Mouse (Mus musculus) hindbrain, embryonic 16.5 days (tissue): ENCODE results near the gene Mtfmt. TPM values are rescaled to one million over a fixed set of nuclear protein-coding genes. Genes with fewer than 3 reads are reported as not detected.

Experiments used
- ATAC-seq: fragments of 200-750 bp; cut with Nextera tagmentation; 2 replicates; pipeline ENCODE4 v1.8.0; 2017; ENCODE audit warnings: moderate TSS enrichment, moderate library complexity
- H3K27ac ChIP-seq: fragments of 300-500 bp; sonication (generic); 2 replicates; pipeline ENCODE4 v1.5.1; 2014; ENCODE audit warnings: low read depth, mild to moderate bottlenecking, control low read depth, low read length, moderate library complexity
- H3K27me3 ChIP-seq: fragments of 300-500 bp; sonication (generic); replicated peaks from 2 replicates; pipeline ENCODE4 v1.6.1; 2014; ENCODE audit warnings: low read length; ENCODE audit not compliant: control insufficient read depth, insufficient read depth
- H3K36me3 ChIP-seq: fragments of 300-500 bp; sonication (generic); 2 replicates; pipeline ENCODE4 v1.6.1; 2014; ENCODE audit warnings: mild to moderate bottlenecking, low read length, moderate library complexity, mixed read lengths; ENCODE audit not compliant: control insufficient read depth, insufficient read depth
- H3K4me1 ChIP-seq: fragments of 300-500 bp; sonication (generic); 2 replicates; pipeline ENCODE4 v1.6.1; 2014; ENCODE audit warnings: low read depth, low read length; ENCODE audit not compliant: control insufficient read depth, insufficient read depth
- H3K4me2 ChIP-seq: fragments of 300-500 bp; sonication (generic); 2 replicates; pipeline ENCODE4 v1.6.1; 2014; ENCODE audit warnings: mild to moderate bottlenecking, low read length, control low read depth, moderate library complexity
- H3K4me3 ChIP-seq: fragments of 300-500 bp; sonication (generic); 2 replicates; pipeline ENCODE4 v1.5.1; 2014; ENCODE audit warnings: mild to moderate bottlenecking, low read length, control low read depth, moderate library complexity
- H3K9ac ChIP-seq: fragments of 300-500 bp; sonication (generic); 2 replicates; pipeline ENCODE4 v1.6.1; 2014; ENCODE audit warnings: low read depth, mild to moderate bottlenecking, control low read depth, low read length, moderate library complexity
- H3K9me3 ChIP-seq: fragments of 300-500 bp; sonication (generic); 2 replicates; pipeline ENCODE4 v1.6.1; 2014; ENCODE audit warnings: mild to moderate bottlenecking, low read length, moderate library complexity; ENCODE audit not compliant: control insufficient read depth
- WGBS: fragments of 180-500 bp; shearing (Covaris S2); extraction: QIAGEN DNeasy Blood & Tissue Kit; methylation state at CpG from one replicate; pipeline ENCODE4 v1.1.7; 2014; 5-methylcytosine and 5-hydroxymethylcytosine counted together
- polyA plus RNA-seq: library from polyadenylated mRNA; unstranded; fragments of >200 nt; fragmentation: Nextera tagmentation; extraction: Ambion mirVana; gene quantifications from 2 replicates; pipeline ENCODE4 v1.2.1, GENCODE M21; 2015

Gene Mtfmt
- polyA plus RNA-seq, 1 experiment from 2014 or later: 22.8 TPM

- Histone ChIP-seq H3K36me3 (peaks cover 37% of the 10 kb centered on the region), H3K27ac (no peak overlapping the region), H3K27me3 (no peaks in the 10 kb centered on the region), H3K4me3 (no peak overlapping the region), H3K9me3 (no peaks in the 10 kb centered on the region), H3K4me1 (no peaks in the 10 kb centered on the region), H3K9ac (no peak overlapping the region), H3K4me2 (no peak overlapping the region)
- 93% methylated on average over 4 of the region's 4 CpGs for WGBS
- ATAC-seq: no peak
Observed at GRCm38 (mm10) chr9:65444692-65445091, 9.1 kb downstream of the Mtfmt start.

DNA sequence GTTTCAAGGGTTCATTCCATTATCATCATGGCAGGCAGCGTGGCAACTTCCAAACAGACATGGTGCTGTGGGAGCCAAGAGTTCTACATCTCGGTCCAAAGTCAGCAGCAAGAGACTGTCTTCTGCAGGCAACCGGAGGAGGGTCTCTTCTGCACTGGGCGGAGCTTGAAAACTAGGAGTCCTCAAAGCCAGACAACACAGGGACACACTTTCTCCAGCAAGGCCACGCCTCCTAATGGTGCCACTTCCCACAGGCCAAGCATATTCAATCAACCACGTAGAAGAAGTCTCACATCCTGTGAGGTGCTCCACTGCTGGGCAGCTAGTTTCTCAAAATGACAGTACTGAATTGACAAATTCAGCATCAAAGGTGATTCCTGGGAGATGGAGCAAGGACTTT lies 12.4 kb downstream of the Mtfmt start:
- no peak overlapping the region for H3K4me2 ChIP-seq
- H3K36me3 ChIP-seq: peaks cover 33% of the 10 kb centered on the region
- ATAC-seq: no peak
- no peak overlapping the region for H3K4me3 ChIP-seq
- no peaks in the 10 kb centered on the region for H3K9me3 ChIP-seq
- H3K27me3 ChIP-seq: no peaks in the 10 kb centered on the region
- H3K4me1 ChIP-seq: no peaks in the 10 kb centered on the region
- no peak overlapping the region for H3K9ac ChIP-seq
- H3K27ac ChIP-seq: no peak overlapping the region
- WGBS: 91% methylated on average over 6 of the region's 6 CpGs

DNA sequence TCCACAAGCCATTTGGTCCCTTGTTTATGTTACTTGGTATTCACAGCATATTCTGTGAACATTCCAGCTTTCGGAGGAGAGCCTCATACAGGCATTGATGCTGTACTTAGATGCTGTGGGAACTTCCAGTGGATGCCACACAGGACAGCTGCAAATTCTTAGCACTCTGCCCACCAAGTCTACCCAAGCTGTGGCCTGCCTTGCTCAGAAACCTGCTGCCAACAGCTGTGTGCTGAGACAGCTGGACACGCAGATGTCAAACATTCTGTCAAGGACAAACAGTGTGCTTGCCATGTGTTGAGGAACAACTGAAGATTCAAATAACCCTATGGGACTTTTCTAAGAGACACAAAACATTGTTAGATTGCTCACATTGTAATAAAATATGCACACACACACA lies 23.4 kb downstream of the Mtfmt start:
- WGBS: 88% methylated on average over 2 of the region's 2 CpGs
- Histone ChIP-seq H3K4me2 (no peak overlapping the region), H3K4me3 (no peak overlapping the region), H3K9me3 (no peaks in the 10 kb centered on the region), H3K9ac (no peak overlapping the region), H3K36me3 (no peaks in the 10 kb centered on the region), H3K27ac (no peak overlapping the region), H3K4me1 (peaks cover 18% of the 10 kb centered on the region), H3K27me3 (no peaks in the 10 kb centered on the region)
- ATAC-seq: no peak

DNA sequence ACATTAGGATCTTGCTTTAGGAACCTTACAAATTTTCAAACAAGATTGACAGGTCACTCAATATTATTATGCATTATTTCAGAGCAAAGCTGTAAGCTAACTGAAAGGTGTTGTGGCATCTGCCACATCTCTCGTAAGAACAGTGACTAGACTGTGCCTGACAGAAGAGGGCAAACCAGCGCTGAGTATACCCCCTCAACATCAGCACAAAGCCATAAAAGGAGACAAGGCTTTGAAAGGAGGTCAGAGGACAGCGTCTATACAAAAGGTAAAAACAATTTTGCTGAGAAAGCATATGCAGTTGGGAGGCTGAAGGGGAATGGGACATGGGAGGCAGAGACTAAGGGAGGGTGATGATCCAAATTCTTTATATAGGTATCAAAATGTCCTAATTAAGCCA lies 24.6 kb downstream of the Mtfmt start:
- H3K27ac ChIP-seq: peak overlapping the region; percentile 94
- H3K4me1 ChIP-seq: peaks cover 18% of the 10 kb centered on the region
- H3K9me3 ChIP-seq: no peaks in the 10 kb centered on the region
- peak overlapping the region; percentile 97 for H3K4me3 ChIP-seq
- H3K27me3 ChIP-seq: no peaks in the 10 kb centered on the region
- peak overlapping the region; percentile 85 for H3K4me2 ChIP-seq
- peak overlapping the region; percentile 95 for H3K9ac ChIP-seq
- ATAC-seq: no peak
- H3K36me3 ChIP-seq: peaks cover under 1% of the 10 kb centered on the region; the same call in 1 of the 2 replicates
- WGBS: 34% methylated on average over 3 of the region's 3 CpGs

DNA sequence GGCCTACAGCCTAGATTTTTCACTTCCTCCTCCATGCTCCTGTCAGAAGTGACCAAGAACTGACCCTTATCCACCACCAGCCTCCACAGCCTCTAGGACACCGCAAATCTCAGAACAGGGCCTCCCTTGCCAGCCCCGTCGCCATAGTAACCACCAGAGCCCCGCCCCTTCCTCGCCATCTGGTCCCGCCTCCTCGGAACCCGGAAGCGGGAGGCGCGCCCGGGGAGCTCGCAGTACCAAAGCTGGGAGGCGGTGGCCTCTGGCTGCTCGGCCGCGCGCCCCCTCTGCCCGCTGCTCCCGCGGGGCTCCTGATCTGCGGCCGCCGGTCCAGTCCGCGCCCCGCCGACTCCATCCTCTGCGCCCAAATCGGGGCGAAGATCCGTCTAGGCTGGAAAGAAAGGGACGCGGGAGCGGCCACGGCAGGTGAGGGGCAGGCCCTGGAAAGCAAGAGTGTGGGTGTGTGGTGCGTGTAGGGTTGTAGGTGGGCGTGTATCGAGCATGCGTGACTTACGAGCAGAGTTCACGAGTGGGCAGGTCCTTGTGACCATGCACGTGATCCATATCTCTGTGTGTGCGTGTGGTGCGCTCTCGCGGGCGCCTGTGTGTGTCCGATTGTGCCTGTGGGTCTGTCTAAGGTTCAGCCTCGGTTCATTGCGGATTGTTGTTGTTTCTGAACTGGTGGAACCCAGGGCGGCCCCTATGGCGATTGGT lies 25.3 kb downstream of the Mtfmt start, which contains the start of gene Spg21:
Spg21 (plus strand) TSS at position 216 of the 711 bp plus-strand sequence.
- WGBS: under 1% methylated on average over 53 of the region's 53 CpGs
- ATAC-seq: peak; percentile 97
- H3K27ac ChIP-seq: peak within 1 kb of the TSS; percentile 94

DNA sequence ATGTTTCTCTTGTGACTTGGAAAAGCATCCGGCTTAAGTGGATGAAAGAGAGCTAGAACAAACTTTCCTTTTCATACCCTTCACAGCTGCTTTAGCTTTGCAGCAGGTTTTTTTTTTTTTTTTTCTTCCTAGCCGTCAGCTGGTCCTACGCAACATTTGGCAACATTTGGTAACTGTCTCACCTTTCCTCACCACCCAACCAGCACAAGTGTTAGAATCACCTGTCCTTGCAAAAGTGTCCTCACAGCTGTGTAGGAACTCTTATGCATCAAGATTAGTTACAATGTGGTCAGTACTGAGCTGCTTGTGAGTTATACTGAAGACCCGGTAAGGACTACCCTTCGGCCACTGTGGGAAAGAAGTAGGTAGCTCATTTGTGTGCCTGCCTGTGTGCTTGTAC lies 27.0 kb downstream of the Mtfmt start:
- no peak overlapping the region for H3K4me2 ChIP-seq
- H3K9me3 ChIP-seq: no peaks in the 10 kb centered on the region
- H3K27ac ChIP-seq: no peak overlapping the region
- no peak for ATAC-seq
- H3K9ac ChIP-seq: no peak overlapping the region
- H3K4me3 ChIP-seq: no peak overlapping the region
- 81% methylated on average over 5 of the region's 5 CpGs for WGBS
- no peaks in the 10 kb centered on the region for H3K27me3 ChIP-seq
- H3K36me3 ChIP-seq: peaks cover 8% of the 10 kb centered on the region
- H3K4me1 ChIP-seq: peaks cover 18% of the 10 kb centered on the region

More for the DNA sequence above, 25.3 kb downstream of the Mtfmt start, which contains the start of gene Spg21:
- H3K4me1 ChIP-seq: peaks cover 18% of the 10 kb centered on the region
- H3K4me2 ChIP-seq: peak within 1 kb of the TSS; percentile 85
- peak within 1 kb of the TSS; percentile 95 for H3K9ac ChIP-seq
- H3K9me3 ChIP-seq: no peaks in the 10 kb centered on the region
- H3K27me3 ChIP-seq: no peaks in the 10 kb centered on the region
- peaks cover 7% of the 10 kb centered on the region for H3K36me3 ChIP-seq
- H3K4me3 ChIP-seq: peak within 1 kb of the TSS; percentile 97

DNA sequence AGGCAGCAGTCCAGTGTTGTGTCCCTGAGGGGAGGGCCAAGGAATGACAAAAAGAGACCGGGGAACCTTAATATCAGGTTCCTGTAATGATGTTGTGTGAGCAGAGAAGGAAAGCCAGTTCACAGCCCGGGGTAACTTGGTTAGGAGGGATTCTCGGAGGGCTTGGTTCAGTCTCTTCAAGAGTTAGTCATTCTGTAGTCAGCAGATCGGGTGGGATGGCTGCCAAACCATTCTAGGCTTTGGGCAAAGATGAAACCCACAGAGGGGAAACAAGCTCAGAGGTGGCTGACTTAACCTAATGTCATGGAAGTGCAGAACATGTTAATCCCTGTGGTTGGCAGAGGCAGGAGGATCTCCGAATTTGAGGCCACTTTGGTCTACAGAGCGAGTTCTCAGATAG lies 28.6 kb downstream of the Mtfmt start:
- 90% methylated on average over 6 of the region's 6 CpGs for WGBS
- Histone ChIP-seq H3K27me3 (no peaks in the 10 kb centered on the region), H3K9me3 (no peaks in the 10 kb centered on the region), H3K36me3 (peaks cover 11% of the 10 kb centered on the region), H3K9ac (no peak overlapping the region), H3K4me2 (no peak overlapping the region), H3K4me1 (peaks cover 18% of the 10 kb centered on the region), H3K4me3 (no peak overlapping the region), H3K27ac (no peak overlapping the region)
- ATAC-seq: no peak

DNA sequence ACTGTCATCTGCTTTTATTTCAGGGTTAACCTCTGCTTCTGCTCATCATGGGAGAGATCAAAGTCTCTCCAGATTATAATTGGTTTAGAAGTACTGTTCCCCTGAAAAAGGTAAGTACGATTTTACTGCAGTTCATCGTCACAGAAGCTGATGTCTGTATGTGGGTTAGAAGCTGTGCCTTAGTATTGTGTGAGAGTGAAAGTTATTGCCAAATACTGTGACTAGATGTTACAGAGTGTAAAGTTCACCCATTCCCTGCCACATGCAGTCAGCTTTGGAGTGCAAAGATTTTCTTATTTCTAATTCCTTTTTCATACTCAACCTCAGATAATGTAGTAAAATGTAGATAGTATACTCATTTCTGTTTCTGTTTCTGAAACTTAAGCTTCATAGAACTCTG lies 29.7 kb downstream of the Mtfmt start:
- Histone ChIP-seq H3K4me3 (no peak overlapping the region), H3K4me1 (peaks cover 17% of the 10 kb centered on the region), H3K36me3 (peaks cover 16% of the 10 kb centered on the region), H3K9me3 (no peaks in the 10 kb centered on the region), H3K27me3 (no peaks in the 10 kb centered on the region), H3K9ac (no peak overlapping the region), H3K4me2 (no peak overlapping the region), H3K27ac (no peak overlapping the region)
- no peak for ATAC-seq
- 95% methylated on average over 2 of the region's 2 CpGs for WGBS

- Histone ChIP-seq H3K27me3 (no peaks in the 10 kb centered on the region), H3K9me3 (no peaks in the 10 kb centered on the region), H3K4me2 (no peak overlapping the region), H3K9ac (no peak overlapping the region), H3K4me3 (no peak overlapping the region), H3K27ac (no peak overlapping the region), H3K4me1 (peaks cover 3% of the 10 kb centered on the region), H3K36me3 (peaks cover 21% of the 10 kb centered on the region)
- 63% methylated on average over 11 of the region's 11 CpGs for WGBS
- ATAC-seq: no peak
Observed at GRCm38 (mm10) chr9:65467686-65468085, 32.1 kb downstream of the Mtfmt start.
